Mouse (Mus musculus) adrenal gland, postnatal 10 days (tissue): ENCODE data around the gene Abraxas2. TPM values are rescaled to one million over a fixed set of nuclear protein-coding genes. Genes with fewer than 3 reads are reported as not detected.
A peak's percentile ranks its signal among the peaks of the same experiment; 100 is the strongest.

ENCODE experiments used
- DNase-seq: peaks from one replicate; pipeline ENCODE4 v3.0.0; 2021; ENCODE audit warnings: mixed read lengths
- total RNA-seq, 2 experiments: library from RNA; stranded (reverse); gene quantifications; 2 replicates each; pipeline ENCODE4 v1.2.3; 2021

The Abraxas2 gene
- total RNA-seq, 2 experiments from 2014 or later, result 31.3 to 33.3 TPM

- DNase-seq, result no peak
Observed at GRCm38 (mm10) chr7:132897258-132897657, 38.2 kb downstream of the Abraxas2 start.

GRCm38 (mm10) chr7:132898234-132898633 is 39.2 kb downstream of the Abraxas2 start:
- peak; percentile 21 for DNase-seq

GRCm38 (mm10) chr7:132900826-132901531 is 42.0 kb downstream of the Abraxas2 start:
- peak; percentile 27 for DNase-seq

- no peak for DNase-seq
Observed at GRCm38 (mm10) chr7:132903796-132904195, 44.8 kb downstream of the Abraxas2 start.

- no peak for DNase-seq
Observed at GRCm38 (mm10) chr7:132921971-132922370, 62.9 kb downstream of the Abraxas2 start.

GRCm38 (mm10) chr7:132925227-132925626 is 66.2 kb downstream of the Abraxas2 start:
- no peak for DNase-seq

- DNase-seq, result peak; percentile 59
Observed at GRCm38 (mm10) chr7:132927201-132927600, 68.2 kb downstream of the Abraxas2 start.

GRCm38 (mm10) chr7:132930055-132930454 is 71.0 kb downstream of the Abraxas2 start:
- no peak for DNase-seq

- peak; percentile 99 for DNase-seq
Observed at GRCm38 (mm10) chr7:132930850-132931559, 72.0 kb downstream of the Abraxas2 start, which contains the start of gene Zranb1. Gene Zranb1, plus strand, starts transcription at chr7:132931142.

GRCm38 (mm10) chr7:132931560-132932351 is 72.7 kb downstream of the Abraxas2 start:
- peak; percentile 70 for DNase-seq

- DNase-seq, result no peak
Observed at GRCm38 (mm10) chr7:132933331-132933730, 74.3 kb downstream of the Abraxas2 start.

Other genes with a start within 250 kb of the Abraxas2 start
- gene Lhpp, start 248.6 kb upstream of the Abraxas2 start, total RNA-seq, result 10 to 100 TPM; 16.8 to 17.0 TPM
- gene Fam53b, start 45.3 kb upstream of the Abraxas2 start, total RNA-seq, result 10 to 100 TPM; 58.4 to 75.1 TPM
- 10 to 100 TPM; 20.9 to 27.4 TPM for gene Eef1akmt2, start 6.6 kb upstream of the Abraxas2 start, total RNA-seq
- 10 to 100 TPM; 33.7 to 37.9 TPM for gene Zranb1, start 71.9 kb downstream of the Abraxas2 start, total RNA-seq